Mouse (Mus musculus): ENCODE data around the gene Sall1. TPM values are rescaled to one million over a fixed set of nuclear protein-coding genes. Genes with fewer than 3 reads are reported as not detected.

Gene Sall1
- under 1 TPM in 1 of 2 experiments, not detected in 1; 0.04 TPM for polyA plus RNA-seq (2017; shearing (Covaris generic))

DNA sequence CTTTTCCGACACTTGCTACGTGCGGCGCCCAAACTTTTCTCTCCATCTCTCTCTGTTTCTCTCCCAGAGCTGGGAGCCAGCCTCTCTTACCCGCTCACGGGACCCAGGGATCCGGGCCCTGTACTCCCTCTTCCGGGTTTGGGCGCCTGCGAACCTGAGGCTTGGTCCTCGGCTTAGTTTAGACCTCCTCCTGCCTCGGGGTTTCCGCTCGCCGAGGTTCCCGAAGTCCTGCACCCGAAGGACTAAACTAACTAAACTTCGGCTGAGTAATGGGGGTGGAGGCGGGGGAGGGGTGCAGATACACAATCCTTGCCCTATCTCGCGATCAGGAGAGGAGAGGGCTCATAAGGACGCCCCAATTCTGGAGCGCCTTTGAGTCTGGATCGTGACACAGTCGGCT, at the start of gene Sall1:
TSS of gene Sall1 (minus strand) at position 223 of the 400 bp plus-strand sequence.

